Comparison of ENCODE assay signal across 27 mouse cellular contexts in the genomic region with DNA sequence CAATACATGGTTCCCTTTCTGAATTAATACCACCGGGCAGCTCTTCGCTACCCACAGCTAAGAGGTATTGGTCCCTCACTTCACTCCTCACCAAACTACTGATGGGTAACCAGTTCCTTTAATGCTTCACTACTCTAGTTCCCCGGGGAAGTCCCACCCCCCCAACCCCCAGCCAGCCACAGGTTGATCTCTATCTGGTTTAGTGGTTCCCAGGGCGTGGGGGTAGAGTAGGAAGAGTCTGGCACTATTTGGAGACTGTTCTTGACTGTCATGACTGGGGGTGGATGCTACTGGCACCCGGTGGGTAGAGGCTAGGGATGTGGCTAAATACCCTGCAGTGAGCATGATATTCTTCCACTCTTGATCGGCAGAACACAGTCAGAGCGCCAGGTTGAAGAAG.
DNase-seq lines count a peak whose midpoint lies in the region; ATAC-seq lines count a peak whose summit lies in the region.
"Had no signal": no experiment of that assay in that cellular context is flagged by ENCODE, and none has a peak within 500 bp of the region (broad histone marks: within the 10 kb centered on the region; RNA-seq: fewer than 3 reads in every experiment).

No protein-coding gene starts in this region.

- H3K9me3 ChIP-seq in heart, embryonic 16.5 days (replicated peaks; ENCODE audit: control insufficient read depth, low read length): no peaks in the 10 kb centered on the region
- no peaks in the 10 kb centered on the region for H3K9me3 ChIP-seq in liver, embryonic 12.5 days (replicated peaks)
- H3K9me3 ChIP-seq: forebrain, embryonic 12.5 days; heart, embryonic 10.5 days; hindbrain, embryonic 12.5 days; limb, embryonic 12.5 days; liver, embryonic 13.5 days; lung, embryonic 15.5 days; neural tube, embryonic 13.5 days; stomach, embryonic 15.5 days had no signal

- H3K4me3 ChIP-seq in heart, embryonic 16.5 days (ENCODE audit: low read length): no peak overlapping the region
- H3K4me3 ChIP-seq in liver, embryonic 12.5 days: no peak overlapping the region
- H3K4me3 ChIP-seq: forebrain, embryonic 12.5 days; heart, embryonic 10.5 days; hindbrain, embryonic 12.5 days; limb, embryonic 12.5 days; liver, embryonic 13.5 days; lung, embryonic 15.5 days; neural tube, embryonic 13.5 days; stomach, embryonic 15.5 days had no signal

- no peak overlapping the region for H3K27ac ChIP-seq in heart, embryonic 16.5 days (ENCODE audit: low read length)
- H3K27ac ChIP-seq in liver, embryonic 12.5 days: no peak overlapping the region
- H3K27ac ChIP-seq: forebrain, embryonic 12.5 days; heart, embryonic 10.5 days; hindbrain, embryonic 12.5 days; limb, embryonic 12.5 days; liver, embryonic 13.5 days; lung, embryonic 15.5 days; neural tube, embryonic 13.5 days; stomach, embryonic 15.5 days had no signal

- intact Hi-C loops in heart, postnatal 10 days (cut with DNase I): no loop called here

- no peak for DNase-seq in heart, postnatal 10 days
- peak; percentile 86 for DNase-seq in CD4-positive helper T cell, adult 2 months (ENCODE audit: low read depth, low spot score)
- DNase-seq: adrenal gland, postnatal 14 days; cerebellum, adult 18-20 months; cerebellum, postnatal 25 days; gastrocnemius, postnatal 14 days; heart, postnatal 14 days; kidney, adult 8-10 months; kidney, postnatal 4 days; liver, embryonic 13.5 days; lung, postnatal 4 days; right cerebral cortex, postnatal 14 days; thymus, adult 2 months had no signal

- peaks cover 4% of the 10 kb centered on the region for H3K4me1 ChIP-seq in heart, embryonic 16.5 days (ENCODE audit: control insufficient read depth, insufficient read depth, low read length)
- H3K4me1 ChIP-seq in liver, embryonic 12.5 days: no peaks in the 10 kb centered on the region
- H3K4me1 ChIP-seq: forebrain, embryonic 12.5 days; heart, embryonic 10.5 days; hindbrain, embryonic 12.5 days; liver, embryonic 13.5 days; lung, embryonic 15.5 days; neural tube, embryonic 13.5 days; stomach, embryonic 15.5 days had no signal

- H3K4me2 ChIP-seq in heart, embryonic 16.5 days (ENCODE audit: low read depth, low read length): no peak overlapping the region
- H3K4me2 ChIP-seq in liver, embryonic 12.5 days: no peak overlapping the region
- H3K4me2 ChIP-seq: forebrain, embryonic 12.5 days; hindbrain, embryonic 12.5 days; limb, embryonic 12.5 days; liver, embryonic 13.5 days; lung, embryonic 15.5 days; midbrain, embryonic 11.5 days; neural tube, embryonic 13.5 days; stomach, embryonic 15.5 days had no signal

- 81% methylated on average over 7 of the region's 7 CpGs for WGBS in heart, embryonic 16.5 days
- WGBS in liver, embryonic 12.5 days (ENCODE audit: insufficient replicate concordance): 64% methylated on average over 7 of the region's 7 CpGs

- H3K27me3 ChIP-seq in heart, embryonic 16.5 days (ENCODE audit: control insufficient read depth, insufficient read depth, low read length): no peaks in the 10 kb centered on the region
- no peaks in the 10 kb centered on the region for H3K27me3 ChIP-seq in liver, embryonic 12.5 days (replicated peaks)
- H3K27me3 ChIP-seq: forebrain, embryonic 12.5 days; hindbrain, embryonic 12.5 days; limb, embryonic 12.5 days; liver, embryonic 13.5 days; lung, embryonic 15.5 days; neural tube, embryonic 13.5 days; Patski; stomach, embryonic 15.5 days had no signal

- H3K9ac ChIP-seq in heart, embryonic 16.5 days (ENCODE audit: low read length): no peak overlapping the region
- no peak overlapping the region for H3K9ac ChIP-seq in liver, embryonic 12.5 days
- H3K9ac ChIP-seq: forebrain, embryonic 12.5 days; hindbrain, embryonic 12.5 days; limb, embryonic 12.5 days; liver, embryonic 13.5 days; lung, embryonic 15.5 days; neural tube, embryonic 13.5 days; stomach, embryonic 15.5 days had no signal

- peaks cover 28% of the 10 kb centered on the region for H3K36me3 ChIP-seq in heart, embryonic 16.5 days (ENCODE audit: control insufficient read depth, insufficient read depth)
- H3K36me3 ChIP-seq in liver, embryonic 12.5 days: peaks cover 47% of the 10 kb centered on the region

- 0 out of 2 replicates have a peak, but pooled peaks have one; percentile 25 for ATAC-seq in heart, embryonic 16.5 days (replicated peaks; ENCODE audit: extremely low read depth, insufficient read depth, low FRiP score)
- peak; percentile 33; the same call in 1 of the 2 replicates for ATAC-seq in common myeloid progenitor, adult 5-6 weeks (replicated peaks; ENCODE audit: low read depth, poor library complexity, severe bottlenecking)
- ATAC-seq in neutrophil, adult 5-6 weeks (ENCODE audit: extremely low read depth, insufficient number of reproducible peaks, low FRiP score, poor library complexity, severe bottlenecking): peak; percentile 29; the same call in 1 of the 2 replicates
- ATAC-seq in granulocyte monocyte progenitor cell, adult 5-6 weeks (replicated peaks; ENCODE audit: poor library complexity, severe bottlenecking): no peak
- no peak for ATAC-seq in liver, embryonic 12.5 days
- ATAC-seq: Patski had no signal

Comparison
In these comparisons a context has a peak if more than half of its experiments do, and no peak if none do; other contexts are left out.
1. ATAC-seq: peak in heart, embryonic 16.5 days (single experiment), common myeloid progenitor, adult 5-6 weeks (single experiment) and neutrophil, adult 5-6 weeks (single experiment); none in granulocyte monocyte progenitor cell, adult 5-6 weeks (single experiment) and liver, embryonic 12.5 days (single experiment).